Mouse (Mus musculus) lung, postnatal 0 days (tissue): ENCODE measurements around the gene Btbd11.

Experiments used
- CTCF ChIP-seq: IDR thresholded peaks from 2 replicates; pipeline ENCODE4 v1.5.1; 2016; ENCODE audit warnings: antibody characterized with exemption, mild to moderate bottlenecking
- EP300 ChIP-seq: IDR thresholded peaks from 2 replicates; pipeline ENCODE4 v1.6.1; 2016; ENCODE audit warnings: antibody characterized with exemption, mild to moderate bottlenecking, control low read depth

- TF ChIP-seq CTCF (no peak), EP300 (no peak)
These were observed 831 bp downstream of the Btbd11 start for GRCm38 (mm10) chr10:85387219-85388070.
